Mouse (Mus musculus) heart, postnatal 4 days (tissue): ENCODE data around the gene Mrtfb. TPM values are rescaled to one million over a fixed set of nuclear protein-coding genes. Genes with fewer than 3 reads are reported as not detected.

Experiments used
- DNase-seq: peaks from one replicate; pipeline ENCODE4 v3.0.0; 2021
- total RNA-seq, 2 experiments: library from RNA; stranded (reverse); gene quantifications; 2 replicates each; pipeline ENCODE4 v1.2.3; 2021

Gene Mrtfb
- total RNA-seq, 2 experiments from 2014 or later: 29.9 to 30.4 TPM

DNA sequence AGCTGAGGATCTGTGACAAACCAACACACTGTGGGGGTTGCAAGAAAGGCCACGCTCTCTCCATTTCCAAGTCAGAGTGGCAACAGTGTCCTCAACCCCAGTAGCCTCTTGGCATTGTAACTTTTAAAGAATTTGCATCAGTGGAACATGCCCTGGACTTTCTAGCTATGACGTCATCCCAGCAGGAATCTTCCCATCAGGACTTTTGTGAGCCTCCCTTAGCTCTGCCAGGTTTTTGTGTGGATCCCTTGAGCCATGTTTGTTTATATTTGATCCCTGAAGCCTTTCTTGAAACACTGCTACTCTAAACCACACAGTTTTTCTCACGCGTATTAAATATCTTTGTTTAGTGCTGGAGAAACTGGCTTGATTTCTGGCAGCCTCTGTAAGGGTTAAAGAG is 97.6 kb downstream of the Mrtfb start:
- DNase-seq: no peak

- no peak for DNase-seq
These were observed 98.2 kb downstream of the Mrtfb start for GRCm38 (mm10) chr16:13354431-13354830.

GRCm38 (mm10) chr16:13357806-13358679 is 101.8 kb downstream of the Mrtfb start:
- DNase-seq: peak; percentile 80

DNA sequence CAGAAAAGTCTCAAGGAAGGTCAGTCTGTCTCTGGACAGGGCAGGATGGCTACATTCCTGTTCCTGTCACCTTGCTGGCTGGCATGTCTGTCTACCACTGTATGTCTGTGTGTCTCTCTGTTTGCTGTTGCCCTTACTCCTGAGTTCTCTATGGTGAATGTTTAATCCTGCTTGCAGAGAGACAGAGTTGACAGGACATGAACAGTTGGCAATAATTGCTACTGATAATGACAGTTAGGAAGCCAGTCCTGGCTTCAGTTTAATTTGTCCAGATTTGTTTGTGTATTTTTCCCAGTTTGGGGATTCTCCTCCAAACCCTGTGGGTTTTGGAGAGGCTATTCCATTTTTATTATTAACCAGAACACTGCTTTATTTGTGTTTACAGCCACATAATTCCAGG is 102.5 kb downstream of the Mrtfb start:
- DNase-seq: no peak

DNA sequence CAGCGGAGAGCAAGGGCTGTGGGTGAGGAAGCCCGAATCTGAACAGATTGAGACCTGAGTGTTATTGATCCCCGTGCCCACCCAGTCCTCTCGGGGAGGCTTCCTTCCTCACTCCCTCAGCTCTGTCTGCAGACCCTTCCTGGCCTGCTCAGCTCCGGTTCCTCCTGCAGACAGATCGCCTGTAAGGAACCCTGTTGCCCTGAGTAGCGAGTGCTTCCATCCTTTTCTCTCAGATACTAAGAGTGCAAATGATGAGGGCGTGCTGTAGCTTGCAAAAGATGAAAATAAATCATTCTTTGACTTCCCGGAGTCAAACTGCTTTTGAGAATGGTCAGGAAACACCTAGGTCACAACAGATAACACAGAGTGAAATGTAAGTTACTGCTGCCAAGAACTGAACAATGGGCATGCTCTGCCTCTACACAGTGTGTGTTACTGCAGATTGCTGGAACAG is 103.2 kb downstream of the Mrtfb start:
- DNase-seq: no peak

DNA sequence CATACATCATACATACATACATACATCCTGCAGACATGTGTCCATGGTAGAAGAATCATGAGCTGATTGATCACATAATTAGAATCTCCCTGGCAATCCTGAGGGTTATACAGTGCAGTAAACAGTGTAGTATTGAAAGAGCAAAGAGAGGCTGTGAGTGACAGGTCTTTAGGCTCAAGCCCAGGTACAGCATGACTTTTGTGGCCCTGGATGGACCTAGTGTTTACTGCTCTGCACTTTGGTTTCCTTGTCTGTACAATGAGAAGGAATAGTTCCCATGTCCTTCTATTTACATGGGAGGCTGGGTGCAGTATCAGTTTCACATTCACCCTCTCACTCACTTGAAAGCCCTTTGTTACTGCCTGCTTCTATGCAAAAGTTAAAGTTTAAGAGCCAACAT is 103.9 kb downstream of the Mrtfb start:
- DNase-seq: no peak

DNA sequence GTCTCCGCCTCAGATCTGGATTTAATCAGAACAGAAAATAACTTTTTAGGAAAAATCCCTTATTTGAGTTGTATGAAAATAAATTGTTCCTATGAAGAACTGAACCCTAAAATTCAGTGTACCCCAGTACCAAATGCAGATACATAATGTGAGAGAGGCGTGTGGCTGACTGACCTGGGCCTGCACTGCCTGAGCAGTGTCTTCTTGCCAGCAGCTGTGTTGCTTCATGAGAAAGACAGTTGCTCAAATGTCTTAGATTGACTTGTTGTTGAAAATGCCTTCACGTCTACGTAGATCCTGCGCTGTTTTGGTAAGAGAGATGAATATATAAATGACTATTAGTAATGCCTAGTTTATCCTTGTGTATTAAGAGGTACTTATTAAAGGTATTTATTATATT is 104.6 kb downstream of the Mrtfb start:
- no peak for DNase-seq

DNA sequence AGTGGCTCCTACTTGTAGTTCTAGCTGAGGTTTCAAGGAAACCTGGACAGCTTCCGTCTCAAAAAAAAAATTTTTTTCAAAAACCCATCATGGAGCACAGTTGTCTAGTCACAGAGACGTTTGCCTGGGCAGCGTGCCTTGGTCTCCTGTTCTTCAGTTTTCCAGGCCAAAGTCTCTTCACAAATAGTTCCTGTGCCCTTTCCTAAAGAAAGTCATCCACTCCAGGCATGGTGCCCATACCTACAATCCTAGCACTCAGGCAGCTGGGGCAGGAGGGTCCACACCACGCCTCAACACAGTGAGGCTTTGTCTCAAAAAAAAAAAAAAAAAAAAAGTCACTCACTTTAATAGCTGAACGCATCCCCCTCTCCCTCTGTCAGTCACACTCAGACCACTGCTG is 106.9 kb downstream of the Mrtfb start:
- no peak for DNase-seq

GRCm38 (mm10) chr16:13364145-13364544 is 107.9 kb downstream of the Mrtfb start:
- no peak for DNase-seq

GRCm38 (mm10) chr16:13366256-13366655 is 110.0 kb downstream of the Mrtfb start:
- DNase-seq: no peak

DNA sequence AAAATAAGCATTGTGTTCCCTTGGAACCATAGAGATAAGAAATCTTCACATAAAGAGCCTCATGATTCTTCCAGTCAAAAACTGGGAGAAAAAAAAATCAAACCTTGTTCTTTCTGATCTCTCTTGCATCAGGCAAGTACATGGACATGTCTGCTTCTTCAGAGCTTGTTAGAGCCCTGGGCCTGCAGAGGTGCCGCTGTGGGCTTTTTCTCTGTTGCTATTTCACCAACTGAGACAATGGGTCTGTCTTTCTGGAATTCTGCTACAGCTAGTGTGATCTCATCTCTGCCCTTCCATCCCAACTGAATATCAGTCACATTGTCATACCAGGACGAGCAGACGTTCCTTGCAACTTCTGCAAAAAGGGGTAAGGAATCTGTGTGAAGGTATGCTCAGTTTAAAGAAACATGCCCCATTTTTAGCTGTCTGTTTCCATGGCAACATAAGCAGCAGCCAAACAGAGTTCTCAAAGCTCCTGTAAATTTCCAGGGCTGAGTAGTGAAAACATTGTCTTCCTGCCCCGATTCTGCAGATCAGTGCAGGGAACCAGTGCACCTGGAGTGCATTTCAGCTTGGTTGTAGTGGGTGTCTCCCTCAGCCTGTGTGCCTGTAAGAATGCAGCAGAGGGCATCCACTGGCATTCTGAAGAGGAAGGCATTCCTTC is 110.7 kb downstream of the Mrtfb start:
- DNase-seq: no peak

DNA sequence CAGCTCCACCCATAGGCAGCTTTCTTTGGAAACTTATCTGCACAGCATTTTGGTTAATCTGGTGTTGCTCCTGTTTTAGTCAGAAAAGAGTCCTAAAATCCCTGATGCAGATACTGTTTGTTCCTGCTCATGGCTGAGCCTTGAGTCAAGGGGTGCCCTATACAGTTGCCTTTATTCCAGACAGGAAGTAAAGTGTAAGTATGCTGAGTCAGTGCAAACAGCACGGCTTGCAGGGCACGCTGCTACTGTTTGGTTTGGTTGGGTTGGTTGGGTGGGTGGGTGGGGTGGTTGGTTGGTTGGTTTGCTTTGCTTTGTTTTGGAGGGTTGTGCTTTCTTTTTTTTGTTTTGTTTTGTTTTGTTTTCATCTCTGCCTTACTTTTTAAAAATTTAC is 111.2 kb downstream of the Mrtfb start:
- no peak for DNase-seq

- no peak for DNase-seq
These were observed 112.4 kb downstream of the Mrtfb start for GRCm38 (mm10) chr16:13368645-13369044.

GRCm38 (mm10) chr16:13371740-13372287 is 115.5 kb downstream of the Mrtfb start:
- DNase-seq: peak; percentile 94

GRCm38 (mm10) chr16:13372899-13373533 is 116.7 kb downstream of the Mrtfb start:
- DNase-seq: no peak

DNA sequence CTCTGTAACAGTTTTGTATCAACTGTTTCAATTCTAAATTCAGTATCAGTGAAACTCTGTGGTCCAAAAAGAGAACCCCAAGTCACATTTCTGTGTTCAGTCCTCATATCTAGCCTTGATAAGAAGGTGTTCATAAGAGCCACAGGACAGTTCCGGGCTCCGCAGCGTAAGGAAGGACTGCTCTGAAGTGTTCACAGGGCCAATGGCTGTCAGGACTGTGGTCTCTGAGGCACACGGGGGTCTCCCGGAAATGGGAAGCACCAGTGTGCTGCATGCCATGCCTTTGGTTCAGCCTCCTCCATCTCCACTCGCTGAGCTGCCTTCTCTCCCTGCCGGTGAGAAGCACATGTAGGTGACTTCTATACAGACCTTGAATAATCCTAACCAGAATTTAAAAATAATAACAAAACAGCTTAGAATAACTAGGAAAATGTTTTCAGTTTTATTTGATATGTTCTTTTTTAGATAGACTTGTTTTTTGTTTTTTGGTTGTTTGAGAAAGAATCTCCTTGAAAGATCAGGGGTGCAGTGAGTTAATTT is 120.7 kb downstream of the Mrtfb start:
- DNase-seq: no peak

- peak; percentile 43 for DNase-seq
These were observed 121.9 kb downstream of the Mrtfb start for GRCm38 (mm10) chr16:13378157-13378556.

- no peak for DNase-seq
These were observed 123.6 kb downstream of the Mrtfb start for GRCm38 (mm10) chr16:13379865-13380264.

- no peak for DNase-seq
These were observed 125.5 kb downstream of the Mrtfb start for GRCm38 (mm10) chr16:13381771-13382170.

DNA sequence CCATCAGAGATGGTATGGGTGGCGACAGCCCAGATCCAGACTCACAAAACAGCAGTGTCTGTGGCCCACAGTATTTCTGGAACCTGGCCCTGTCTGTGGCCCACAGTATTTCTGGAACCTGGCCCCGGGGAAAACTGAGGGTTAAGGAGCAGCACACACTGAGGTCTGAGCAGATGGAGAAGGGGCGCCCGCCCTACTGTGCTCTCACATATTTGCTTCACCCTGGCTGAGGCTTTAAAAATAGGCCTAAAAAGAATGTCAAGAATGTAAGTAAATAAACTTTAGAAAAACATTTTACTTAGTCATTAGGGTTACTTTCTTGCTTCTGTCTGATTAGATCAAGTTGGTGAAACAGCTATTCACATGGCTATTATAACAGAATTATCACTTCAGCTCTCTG is 131.0 kb downstream of the Mrtfb start:
- no peak for DNase-seq

GRCm38 (mm10) chr16:13400375-13400774 is 144.1 kb downstream of the Mrtfb start:
- DNase-seq: no peak

- DNase-seq: no peak
These were observed 145.3 kb downstream of the Mrtfb start for GRCm38 (mm10) chr16:13401591-13401990.

GRCm38 (mm10) chr16:13404656-13405055 is 148.4 kb downstream of the Mrtfb start:
- no peak for DNase-seq
